Mouse (Mus musculus) kidney, embryonic 15.5 days (tissue): ENCODE data around the gene Tjp3. TPM values are rescaled to one million over a fixed set of nuclear protein-coding genes. Genes with fewer than 3 reads are reported as not detected.
A peak's percentile ranks its signal among the peaks of the same experiment; 100 is the strongest.
"Not testable (repeated sequence)": the region's sequence is repeated elsewhere in the genome, so short reads cannot be mapped to it uniquely, and the experiment has no call there.

Source experiments
- ATAC-seq: fragments of 200-750 bp; cut with Nextera tagmentation; replicated peaks from 2 replicates; pipeline ENCODE4 v1.8.0; 2017; ENCODE audit warnings: moderate TSS enrichment; ENCODE audit not compliant: low FRiP score
- H3K27ac ChIP-seq: fragments of 300-500 bp; sonication (generic); 2 replicates; pipeline ENCODE4 v1.5.1; 2015; ENCODE audit warnings: mild to moderate bottlenecking, inconsistent platforms
- H3K27me3 ChIP-seq: fragments of 300-500 bp; sonication (generic); 2 replicates; pipeline ENCODE4 v1.6.1; 2015; ENCODE audit warnings: inconsistent platforms
- H3K36me3 ChIP-seq: fragments of 300-500 bp; sonication (generic); 2 replicates; pipeline ENCODE4 v1.6.1; 2015; ENCODE audit warnings: inconsistent platforms
- H3K4me1 ChIP-seq: fragments of 300-500 bp; sonication (generic); 2 replicates; pipeline ENCODE4 v1.6.1; 2015; ENCODE audit warnings: inconsistent platforms
- H3K4me2 ChIP-seq: fragments of 300-500 bp; sonication (generic); 2 replicates; pipeline ENCODE4 v1.6.1; 2015; ENCODE audit warnings: moderate library complexity, mild to moderate bottlenecking, inconsistent platforms
- H3K4me3 ChIP-seq: fragments of 300-500 bp; sonication (generic); replicated peaks from 2 replicates; pipeline ENCODE4 v1.5.1; 2015; ENCODE audit warnings: mild to moderate bottlenecking, inconsistent platforms
- H3K9ac ChIP-seq: fragments of 300-500 bp; sonication (generic); 2 replicates; pipeline ENCODE4 v1.6.1; 2015; ENCODE audit warnings: mild to moderate bottlenecking, inconsistent platforms
- H3K9me3 ChIP-seq: fragments of 300-500 bp; sonication (generic); replicated peaks from 2 replicates; pipeline ENCODE4 v1.6.1; 2016; ENCODE audit warnings: inconsistent platforms
- WGBS: fragments of 180-500 bp; shearing (Covaris S2); methylation state at CpG from one replicate; pipeline ENCODE4 v1.1.7; 2015; ENCODE audit warnings: mixed read lengths; 5-methylcytosine and 5-hydroxymethylcytosine counted together
- microRNA-seq: library from miRNA; unstranded; fragments of <30 nt; microRNA quantifications from one replicate; pipeline ENCODE4, GENCODE M21; 2016
- polyA plus RNA-seq: library from polyadenylated mRNA; unstranded; fragments of >200 nt; fragmentation: Nextera tagmentation; extraction: Ambion mirVana; gene quantifications from 2 replicates; pipeline ENCODE4 v1.2.1, GENCODE M21; 2015

Gene Tjp3
- polyA plus RNA-seq, 1 experiment from 2014 or later: 18.1 TPM

DNA sequence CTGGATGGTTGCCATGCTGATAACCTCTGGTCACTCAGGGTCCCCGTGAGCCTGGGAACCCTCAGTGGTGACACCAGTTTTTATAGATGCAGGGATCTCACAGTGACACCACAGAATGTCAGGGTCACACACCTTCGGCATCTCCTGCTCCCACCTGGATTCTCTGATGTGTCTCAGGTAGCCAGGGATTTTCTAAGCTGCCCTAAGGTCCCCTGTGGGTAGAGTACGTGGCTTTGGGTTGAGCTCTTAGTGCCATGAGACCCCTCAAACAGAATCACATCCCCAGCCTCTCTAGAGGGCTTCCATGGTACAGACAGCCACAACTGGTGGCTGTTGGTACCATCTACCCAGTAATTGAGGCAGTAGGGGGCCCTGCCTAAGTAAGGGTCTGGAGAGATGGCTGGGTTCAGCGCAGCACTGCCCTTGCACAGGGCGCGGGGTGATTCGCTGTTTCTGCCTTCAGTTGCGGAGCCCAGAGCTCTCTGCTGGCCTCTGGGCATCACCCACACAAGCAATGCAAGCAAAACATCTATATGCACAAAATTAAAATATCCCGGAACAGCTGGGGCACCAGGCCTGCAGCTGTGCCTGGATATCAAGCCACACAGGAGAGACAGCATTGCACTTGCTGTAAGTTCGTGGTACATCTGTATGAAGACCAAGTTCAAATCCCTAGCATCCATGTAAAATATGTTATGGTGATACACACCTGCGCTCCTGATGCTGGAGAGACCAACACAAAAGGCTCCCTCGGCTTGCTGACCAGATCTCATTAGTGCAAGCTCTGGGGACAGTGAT lies 54.7 kb downstream of the Tjp3 start:
- WGBS: 88% methylated on average over 12 of the region's 12 CpGs
- Histone ChIP-seq H3K27ac (no peak overlapping the region), H3K36me3 (no peaks in the 10 kb centered on the region), H3K4me1 (peaks cover 32% of the 10 kb centered on the region), H3K9ac (no peak overlapping the region), H3K27me3 (peaks cover 45% of the 10 kb centered on the region), H3K9me3 (no peaks in the 10 kb centered on the region), H3K4me2 (no peak overlapping the region), H3K4me3 (no peak overlapping the region)
- no peak for ATAC-seq

- peaks cover 45% of the 10 kb centered on the region for H3K27me3 ChIP-seq
- H3K9me3 ChIP-seq: no peaks in the 10 kb centered on the region
- no peak overlapping the region for H3K4me3 ChIP-seq
- H3K27ac ChIP-seq: no peak overlapping the region
- ATAC-seq: no peak
- H3K36me3 ChIP-seq: no peaks in the 10 kb centered on the region
- peaks cover 35% of the 10 kb centered on the region for H3K4me1 ChIP-seq
- no peak overlapping the region for H3K9ac ChIP-seq
- no peak overlapping the region for H3K4me2 ChIP-seq
- 73% methylated on average over 6 of the region's 6 CpGs for WGBS
Observed at GRCm38 (mm10) chr10:81234206-81234605, 57.2 kb downstream of the Tjp3 start.

DNA sequence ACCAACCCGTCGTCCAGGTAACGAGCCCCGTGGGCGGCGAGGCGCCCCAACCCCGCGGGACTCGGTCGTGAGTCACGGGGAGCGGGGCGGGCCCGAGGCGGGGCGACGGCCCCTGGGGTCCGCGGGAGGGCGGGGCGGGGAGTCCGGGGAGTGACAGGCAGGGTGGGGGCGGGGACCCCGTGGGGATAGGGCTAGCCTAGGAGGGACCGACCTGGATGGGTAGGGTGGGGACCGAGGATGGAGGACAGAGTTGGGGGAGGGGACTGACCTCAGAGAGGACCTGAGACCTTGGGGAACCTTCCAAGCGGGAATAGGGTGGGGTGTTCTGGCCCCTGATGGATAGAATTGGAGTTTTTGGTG lies 58.2 kb downstream of the Tjp3 start:
- Histone ChIP-seq H3K4me2 (peak overlapping the region; percentile 64), H3K27me3 (peaks cover 48% of the 10 kb centered on the region), H3K4me1 (peaks cover 35% of the 10 kb centered on the region), H3K9ac (peak overlapping the region; percentile 62), H3K4me3 (peak overlapping the region; percentile 71), H3K36me3 (no peaks in the 10 kb centered on the region), H3K27ac (peak overlapping the region; percentile 49; the same call in 1 of the 2 replicates), H3K9me3 (no peaks in the 10 kb centered on the region)
- 2% methylated on average over 27 of the region's 28 CpGs for WGBS
- peak; percentile 68 for ATAC-seq

- H3K27ac ChIP-seq: peak within 1 kb of the TSS; percentile 49; the same call in 1 of the 2 replicates
- H3K4me1 ChIP-seq: peaks cover 33% of the 10 kb centered on the region
- peak within 1 kb of the TSS; percentile 64 for H3K4me2 ChIP-seq
- ATAC-seq: peak; percentile 85
- H3K9ac ChIP-seq: peak within 1 kb of the TSS; percentile 62
- H3K27me3 ChIP-seq: peaks cover 50% of the 10 kb centered on the region
- WGBS: 7% methylated on average over 29 of the region's 29 CpGs
- H3K9me3 ChIP-seq: no peaks in the 10 kb centered on the region
- H3K4me3 ChIP-seq: peak within 1 kb of the TSS; percentile 71
- H3K36me3 ChIP-seq: no peaks in the 10 kb centered on the region
Observed at GRCm38 (mm10) chr10:81232580-81233225, 58.7 kb downstream of the Tjp3 start, which contains the start of gene Zfr2. Gene Zfr2, plus strand, starts transcription at chr10:81233155.

DNA sequence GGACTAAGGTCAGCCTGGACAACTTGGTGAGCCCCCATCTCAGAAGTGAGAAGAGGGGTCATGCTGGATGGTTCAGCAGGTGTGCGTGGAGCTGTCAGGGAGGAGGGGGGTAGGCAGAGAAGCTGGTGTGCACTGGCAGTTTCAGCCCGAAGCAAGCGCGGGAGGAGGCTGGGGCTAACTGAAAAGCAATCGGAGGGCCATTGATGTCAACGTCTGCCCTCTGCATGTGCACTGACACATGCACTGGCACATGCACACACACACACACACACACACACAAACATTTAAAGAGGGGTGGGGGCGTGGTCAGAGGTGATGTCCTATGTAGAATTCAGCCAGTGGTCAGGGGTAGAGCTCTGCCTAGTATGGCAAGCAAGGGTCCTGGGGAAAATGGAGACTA lies 59.9 kb downstream of the Tjp3 start:
- H3K27me3 ChIP-seq: peaks cover 47% of the 10 kb centered on the region
- H3K36me3 ChIP-seq: no peaks in the 10 kb centered on the region
- no peak for ATAC-seq
- H3K9ac ChIP-seq: no peak overlapping the region
- H3K9me3 ChIP-seq: no peaks in the 10 kb centered on the region
- H3K4me1 ChIP-seq: peaks cover 28% of the 10 kb centered on the region
- no peak overlapping the region for H3K4me2 ChIP-seq
- H3K27ac ChIP-seq: no peak overlapping the region
- no peak overlapping the region for H3K4me3 ChIP-seq
- 50% methylated on average over 7 of the region's 7 CpGs for WGBS

GRCm38 (mm10) chr10:81230438-81231332 lies 60.7 kb downstream of the Tjp3 start, which contains the start of gene Atcay:
Gene Atcay, minus strand, starts transcription at chr10:81230833.
- H3K4me3 ChIP-seq: peak within 1 kb of the TSS; percentile 24
- no peak for ATAC-seq
- H3K4me1 ChIP-seq: peaks cover 28% of the 10 kb centered on the region
- H3K36me3 ChIP-seq: no peaks in the 10 kb centered on the region
- 10% methylated on average over 27 of the region's 27 CpGs for WGBS
- no peak within 1 kb of the TSS for H3K9ac ChIP-seq
- H3K4me2 ChIP-seq: peak within 1 kb of the TSS; percentile 49
- H3K9me3 ChIP-seq: no peaks in the 10 kb centered on the region
- peaks cover 47% of the 10 kb centered on the region for H3K27me3 ChIP-seq
- H3K27ac ChIP-seq: no peak within 1 kb of the TSS

DNA sequence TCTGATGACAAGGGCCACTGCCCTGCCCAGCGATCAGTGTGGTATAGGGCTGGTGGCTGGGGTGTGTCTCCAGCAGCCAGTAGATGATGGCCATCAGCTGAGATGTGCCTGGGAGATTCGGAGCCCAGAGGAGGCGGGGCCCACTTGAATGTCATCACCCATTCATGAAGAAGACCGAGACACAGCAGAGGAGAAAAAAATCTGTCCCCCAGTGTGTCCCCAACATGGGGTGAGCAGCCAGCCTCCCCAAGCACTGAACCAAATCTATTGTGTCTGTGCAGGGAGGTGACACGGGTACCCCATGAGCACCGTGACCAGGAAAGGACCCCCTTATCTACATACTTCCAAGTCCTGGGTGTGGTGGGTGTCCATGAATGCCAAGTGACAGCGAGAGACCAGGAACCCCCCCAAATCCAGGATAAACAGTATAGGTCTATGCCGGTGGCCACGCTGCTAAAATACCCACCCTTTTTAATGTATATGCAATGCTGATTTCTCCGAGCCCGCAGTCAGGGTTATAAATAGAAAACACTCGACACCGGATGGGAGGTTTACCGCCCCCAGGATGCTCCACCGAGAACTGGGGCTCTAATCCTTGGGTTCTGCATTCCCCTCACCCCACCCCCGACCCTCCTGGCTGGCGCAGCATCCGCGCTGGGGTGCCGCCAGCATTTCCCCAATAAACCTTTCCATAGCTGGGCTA lies 61.5 kb downstream of the Tjp3 start:
- H3K27me3 ChIP-seq: peaks cover 47% of the 10 kb centered on the region
- no peaks in the 10 kb centered on the region for H3K36me3 ChIP-seq
- no peak overlapping the region for H3K27ac ChIP-seq
- no peaks in the 10 kb centered on the region for H3K9me3 ChIP-seq
- no peak for ATAC-seq
- WGBS: 10% methylated on average over 20 of the region's 20 CpGs
- peak overlapping the region; percentile 24 for H3K4me3 ChIP-seq
- peaks cover 28% of the 10 kb centered on the region for H3K4me1 ChIP-seq
- peak overlapping the region; percentile 35 for H3K4me2 ChIP-seq
- H3K9ac ChIP-seq: no peak overlapping the region

GRCm38 (mm10) chr10:81223731-81224130 lies 67.7 kb downstream of the Tjp3 start:
- not testable (repeated sequence) for H3K27ac ChIP-seq, H3K4me2 ChIP-seq, H3K4me1 ChIP-seq, ATAC-seq, H3K9me3 ChIP-seq, H3K4me3 ChIP-seq, H3K9ac ChIP-seq, H3K36me3 ChIP-seq
- WGBS: 42% methylated on average over 2 of the region's 2 CpGs
- H3K27me3 ChIP-seq: peaks cover 14% of the 10 kb centered on the region

Small RNA genes within 50 kb of the gene (microRNA-seq; reads per million reads assigned to microRNA genes)
- 6.7 reads per million, percentile 26 among the genes with 10 or more reads in this experiment for gene Mir3057

Other genes starting within 250 kb of the Tjp3 start
- gene Sgta, start 231.4 kb downstream of the Tjp3 start, polyA plus RNA-seq: 201 and 226 TPM in 2 replicates
- gene Thop1, start 221.5 kb downstream of the Tjp3 start, polyA plus RNA-seq: 62.5 and 67.4 TPM in 2 replicates
- gene Creb3l3, start 192.7 kb downstream of the Tjp3 start, polyA plus RNA-seq: 0.64 and 0.77 TPM in 2 replicates
- 182 and 202 TPM in 2 replicates for gene Map2k2, start 185.7 kb downstream of the Tjp3 start, polyA plus RNA-seq
- 25.6 and 26.6 TPM in 2 replicates for gene Zbtb7a, start 156.4 kb downstream of the Tjp3 start, polyA plus RNA-seq
- 48.6 and 51.2 TPM in 2 replicates for gene Pias4, start 123.7 kb downstream of the Tjp3 start, polyA plus RNA-seq
- gene Eef2, start 115.0 kb downstream of the Tjp3 start, polyA plus RNA-seq: 563 and 597 TPM in 2 replicates
- gene Dapk3, start 108.6 kb downstream of the Tjp3 start, polyA plus RNA-seq: 41.0 and 47.9 TPM in 2 replicates
- gene 4930442H23Rik, start 107.7 kb downstream of the Tjp3 start, polyA plus RNA-seq: not detected in 2 replicates
- gene Nmrk2, start 89.5 kb downstream of the Tjp3 start, polyA plus RNA-seq: 0.18 TPM in 1 of 2 replicates, not detected in the other
- 0.28 and 0.51 TPM in 2 replicates for gene Atcay, start 60.7 kb downstream of the Tjp3 start, polyA plus RNA-seq
- 6.8 and 7.3 TPM in 2 replicates for gene Zfr2, start 58.4 kb downstream of the Tjp3 start, polyA plus RNA-seq
- 5.8 and 6.8 TPM in 2 replicates for gene Matk, start 38.6 kb downstream of the Tjp3 start, polyA plus RNA-seq
- 230 and 244 TPM in 2 replicates for gene Mrpl54, start 24.6 kb downstream of the Tjp3 start, polyA plus RNA-seq
- gene Apba3, start 24.6 kb downstream of the Tjp3 start, polyA plus RNA-seq: 59.7 and 63.4 TPM in 2 replicates
- gene Pip5k1c, start 1.4 kb upstream of the Tjp3 start, polyA plus RNA-seq: 51.0 and 61.3 TPM in 2 replicates
- 38.8 and 44.2 TPM in 2 replicates for gene Cactin, start 29.5 kb upstream of the Tjp3 start, polyA plus RNA-seq
- gene Tbxa2r, start 37.1 kb upstream of the Tjp3 start, polyA plus RNA-seq: 14.4 and 18.3 TPM in 2 replicates
- 0.08 TPM in 1 of 2 replicates, not detected in the other for gene Gipc3, start 51.7 kb upstream of the Tjp3 start, polyA plus RNA-seq
- 87.0 and 94.6 TPM in 2 replicates for gene Hmg20b, start 58.9 kb upstream of the Tjp3 start, polyA plus RNA-seq
- gene Mfsd12, start 65.9 kb upstream of the Tjp3 start, polyA plus RNA-seq: 10.3 and 11.5 TPM in 2 replicates
- 0.62 and 1.6 TPM in 2 replicates for gene 4930404N11Rik, start 74.2 kb upstream of the Tjp3 start, polyA plus RNA-seq
- gene Fzr1, start 86.9 kb upstream of the Tjp3 start, polyA plus RNA-seq: 105 and 114 TPM in 2 replicates
- gene Dohh, start 92.8 kb upstream of the Tjp3 start, polyA plus RNA-seq: 79.7 and 82.2 TPM in 2 replicates
- 2.5 and 4.1 TPM in 2 replicates for gene Gm48551, start 92.9 kb upstream of the Tjp3 start, polyA plus RNA-seq
- 1.6 and 2.1 TPM in 2 replicates for gene Gm48552, start 97.4 kb upstream of the Tjp3 start, polyA plus RNA-seq
- 26.0 and 29.4 TPM in 2 replicates for gene Smim24, start 101.5 kb upstream of the Tjp3 start, polyA plus RNA-seq
- gene Nfic, start 164.1 kb upstream of the Tjp3 start, polyA plus RNA-seq: 67.9 and 84.5 TPM in 2 replicates
- gene Celf5, start 191.1 kb upstream of the Tjp3 start, polyA plus RNA-seq: 0.50 and 0.82 TPM in 2 replicates
- gene Ncln, start 204.8 kb upstream of the Tjp3 start, polyA plus RNA-seq: 85.7 and 93.5 TPM in 2 replicates
- gene S1pr4, start 208.6 kb upstream of the Tjp3 start, polyA plus RNA-seq: 1.2 and 1.4 TPM in 2 replicates
- 0.89 and 1.00 TPM in 2 replicates for gene Gna15, start 232.6 kb upstream of the Tjp3 start, polyA plus RNA-seq